Mouse (Mus musculus) liver, postnatal 0 days (tissue): Measurements from ENCODE around the gene Hoxd8.

Experiments used
- CTCF ChIP-seq: sonication (generic); IDR thresholded peaks from 2 replicates; pipeline ENCODE4 v1.5.1; 2016; ENCODE audit warnings: antibody characterized with exemption, low read depth
- EP300 ChIP-seq: IDR thresholded peaks from 2 replicates; pipeline ENCODE4 v1.6.1; 2016; ENCODE audit warnings: antibody characterized with exemption, low read depth, mild to moderate bottlenecking

GRCm38 (mm10) chr2:74681594-74682531, 22.6 kb upstream of the Hoxd8 start:
- TF ChIP-seq EP300 (no peak), CTCF (no peak)
